Comparison of ENCODE assay signal across 18 mouse cellular contexts in genomic region chr6:112093300-112093699, GRCm38 (mm10).
DNase-seq lines count a peak whose midpoint lies in the region; ATAC-seq and TF ChIP-seq lines count a peak whose summit lies in the region.
"Had no signal": no experiment of that assay in that cellular context is flagged by ENCODE, and none has a peak within 500 bp of the region (broad histone marks: within the 10 kb centered on the region; RNA-seq: fewer than 3 reads in every experiment).

No protein-coding gene starts in this region.

- TF ChIP-seq CTCF in forebrain, postnatal 0 days (IDR thresholded peaks at IDR 0.05; ENCODE audit: low read depth): 0 out of 2 replicates have a peak, but pooled peaks have one; percentile 27

- H3K36me3 ChIP-seq in forebrain, postnatal 0 days (ENCODE audit: insufficient read depth): no peaks in the 10 kb centered on the region
- no peaks in the 10 kb centered on the region for H3K36me3 ChIP-seq in forebrain, embryonic 11.5 days (ENCODE audit: control insufficient read depth, insufficient read depth, low read length)
- no peaks in the 10 kb centered on the region for H3K36me3 ChIP-seq in embryonic facial prominence, embryonic 14.5 days (ENCODE audit: control insufficient read depth, insufficient read depth, low read length)
- no peaks in the 10 kb centered on the region for H3K36me3 ChIP-seq in heart, embryonic 10.5 days
- H3K36me3 ChIP-seq: heart, embryonic 13.5 days; hindbrain, embryonic 12.5 days; liver, embryonic 15.5 days; neural tube, embryonic 13.5 days had no signal

- no peaks in the 10 kb centered on the region for H3K9me3 ChIP-seq in forebrain, postnatal 0 days (ENCODE audit: low read length)
- no peaks in the 10 kb centered on the region for H3K9me3 ChIP-seq in forebrain, embryonic 11.5 days (ENCODE audit: control insufficient read depth, low read length)
- no peaks in the 10 kb centered on the region for H3K9me3 ChIP-seq in embryonic facial prominence, embryonic 14.5 days (ENCODE audit: control insufficient read depth, low read length)
- no peaks in the 10 kb centered on the region for H3K9me3 ChIP-seq in heart, embryonic 10.5 days
- H3K9me3 ChIP-seq: heart, embryonic 13.5 days; hindbrain, embryonic 12.5 days; liver, embryonic 15.5 days; neural tube, embryonic 13.5 days had no signal

- DNase-seq in forebrain, postnatal 0 days: no peak
- no peak for DNase-seq in forebrain, embryonic 11.5 days (ENCODE audit: low spot score)
- DNase-seq in left cerebral cortex, postnatal 4 days: peak; percentile 34
- DNase-seq in left cerebral cortex, adult 8-10 months (ENCODE audit: low spot score in 2 of 2): no peak
- peak; percentile 62 for DNase-seq in brain, adult 2 months (ENCODE audit: low read depth, low spot score)
- peak; percentile 15 for DNase-seq in embryonic facial prominence, embryonic 14.5 days (ENCODE audit: low spot score)
- no peak for DNase-seq in heart, embryonic 10.5 days (ENCODE audit: low spot score)
- no peak for DNase-seq in ovary, adult 18-20 months (ENCODE audit: low spot score)
- DNase-seq: cerebellum, adult 11-12 months; gastrocnemius, postnatal 36 days; kidney, adult 9 months; layer of hippocampus, adult 9-11 months; thymus, adult 18-20 months had no signal

- no peak overlapping the region for H3K4me2 ChIP-seq in forebrain, postnatal 0 days (ENCODE audit: low read depth)
- H3K4me2 ChIP-seq in forebrain, embryonic 11.5 days (ENCODE audit: low read depth, low read length, severe bottlenecking): no peak overlapping the region
- no peak overlapping the region for H3K4me2 ChIP-seq in embryonic facial prominence, embryonic 14.5 days (ENCODE audit: low read depth, low read length)
- H3K4me2 ChIP-seq: heart, embryonic 13.5 days; hindbrain, embryonic 12.5 days; liver, embryonic 15.5 days; neural tube, embryonic 13.5 days had no signal

- no peak overlapping the region for H3K9ac ChIP-seq in forebrain, postnatal 0 days
- H3K9ac ChIP-seq in forebrain, embryonic 11.5 days (ENCODE audit: low read length): no peak overlapping the region
- no peak overlapping the region for H3K9ac ChIP-seq in embryonic facial prominence, embryonic 14.5 days (ENCODE audit: low read depth, low read length)
- H3K9ac ChIP-seq: heart, embryonic 13.5 days; hindbrain, embryonic 12.5 days; liver, embryonic 15.5 days; neural tube, embryonic 13.5 days had no signal

- no peaks in the 10 kb centered on the region for H3K4me1 ChIP-seq in forebrain, postnatal 0 days (ENCODE audit: insufficient read depth)
- no peaks in the 10 kb centered on the region for H3K4me1 ChIP-seq in forebrain, embryonic 11.5 days (replicated peaks; ENCODE audit: control insufficient read depth, insufficient read depth, low read length)
- H3K4me1 ChIP-seq in embryonic facial prominence, embryonic 14.5 days (ENCODE audit: control insufficient read depth, insufficient read depth, low read length): no peaks in the 10 kb centered on the region
- H3K4me1 ChIP-seq in heart, embryonic 10.5 days: no peaks in the 10 kb centered on the region
- H3K4me1 ChIP-seq: heart, embryonic 13.5 days; hindbrain, embryonic 12.5 days; liver, embryonic 15.5 days; neural tube, embryonic 13.5 days had no signal

- intact Hi-C loops in left cerebral cortex, postnatal 4 days (cut with DNase I): no loop called here

- no peak overlapping the region for H3K4me3 ChIP-seq in forebrain, postnatal 0 days (ENCODE audit: low read depth, low read length)
- H3K4me3 ChIP-seq in forebrain, embryonic 11.5 days (ENCODE audit: low read depth, low read length): no peak overlapping the region
- no peak overlapping the region for H3K4me3 ChIP-seq in embryonic facial prominence, embryonic 14.5 days (ENCODE audit: low read depth, low read length)
- no peak overlapping the region for H3K4me3 ChIP-seq in heart, embryonic 10.5 days
- H3K4me3 ChIP-seq: heart, embryonic 13.5 days; hindbrain, embryonic 12.5 days; liver, embryonic 15.5 days; neural tube, embryonic 13.5 days had no signal

- H3K27ac ChIP-seq in forebrain, postnatal 0 days (ENCODE audit: low read depth, low read length): no peak overlapping the region
- no peak overlapping the region for H3K27ac ChIP-seq in forebrain, embryonic 11.5 days (ENCODE audit: low read depth, low read length)
- no peak overlapping the region for H3K27ac ChIP-seq in embryonic facial prominence, embryonic 14.5 days (replicated peaks; ENCODE audit: low read depth, low read length)
- H3K27ac ChIP-seq in heart, embryonic 10.5 days: no peak overlapping the region
- H3K27ac ChIP-seq: heart, embryonic 13.5 days; hindbrain, embryonic 12.5 days; liver, embryonic 15.5 days; macrophage; neural tube, embryonic 13.5 days had no signal

- no peaks in the 10 kb centered on the region for H3K27me3 ChIP-seq in forebrain, postnatal 0 days (ENCODE audit: insufficient read depth, low read length)
- H3K27me3 ChIP-seq in forebrain, embryonic 11.5 days (ENCODE audit: control insufficient read depth, insufficient read depth, low read length): no peaks in the 10 kb centered on the region
- H3K27me3 ChIP-seq in embryonic facial prominence, embryonic 14.5 days (replicated peaks; ENCODE audit: control insufficient read depth, insufficient read depth, low read length): no peaks in the 10 kb centered on the region
- no peaks in the 10 kb centered on the region for H3K27me3 ChIP-seq in heart, embryonic 10.5 days (ENCODE audit: insufficient read depth, poor library complexity, severe bottlenecking)
- H3K27me3 ChIP-seq: heart, embryonic 13.5 days; hindbrain, embryonic 12.5 days; liver, embryonic 15.5 days; neural tube, embryonic 13.5 days had no signal

- ATAC-seq in forebrain, postnatal 0 days: no peak
- ATAC-seq in forebrain, embryonic 11.5 days (replicated peaks; ENCODE audit: low FRiP score): no peak
- ATAC-seq in embryonic facial prominence, embryonic 14.5 days (ENCODE audit: low read depth): no peak

- WGBS in forebrain, postnatal 0 days: 87% methylated on average over 3 of the region's 3 CpGs
- WGBS in forebrain, embryonic 11.5 days: 80% methylated on average over 3 of the region's 3 CpGs
- WGBS in embryonic facial prominence, embryonic 14.5 days: 79% methylated on average over 3 of the region's 3 CpGs
- WGBS in heart, embryonic 10.5 days: 75% methylated on average over 3 of the region's 3 CpGs

Comparison
In these comparisons a context has a peak if more than half of its experiments do, and no peak if none do; other contexts are left out.
1. DNase-seq: peak in left cerebral cortex, postnatal 4 days (single experiment), brain, adult 2 months (single experiment) and embryonic facial prominence, embryonic 14.5 days (single experiment); none in forebrain, postnatal 0 days (single experiment), forebrain, embryonic 11.5 days (single experiment), left cerebral cortex, adult 8-10 months (0 of 2), heart, embryonic 10.5 days (single experiment) and ovary, adult 18-20 months (single experiment).